Mouse (Mus musculus): ENCODE results near the gene Lrrc10.

- TF ChIP-seq CTCF (IDR thresholded peaks at IDR 0.05; ENCODE audit: extremely low read depth, insufficient read depth, low read length) = no peak
- TF ChIP-seq POLR2A (IDR thresholded peaks at IDR 0.05; ENCODE audit: extremely low read depth, insufficient read depth, low read length) = no peak
Observed at GRCm38 (mm10) chr10:117096096-117096495, 51.0 kb downstream of the Lrrc10 start.
